ENCODE assay signal across 22 mouse cellular contexts in the genomic region with DNA sequence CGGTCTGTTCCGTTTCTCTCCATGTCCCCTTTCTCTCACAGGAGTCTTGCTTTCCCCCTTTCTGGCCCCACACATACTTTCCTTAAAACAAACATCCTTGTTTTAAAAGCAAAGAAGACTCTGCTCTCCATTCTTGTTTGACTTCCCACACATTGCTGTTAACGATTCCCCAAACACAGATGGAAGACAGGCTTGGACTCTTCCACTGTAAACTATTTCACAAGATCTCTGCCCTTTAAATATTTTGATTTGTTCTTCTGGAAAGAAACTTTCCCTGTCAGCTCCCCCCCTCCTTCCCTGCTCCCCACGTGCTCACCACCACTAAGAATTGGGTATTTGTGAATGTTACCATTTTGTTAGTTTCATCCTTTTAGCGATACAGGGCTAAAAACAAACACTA. TPM values are rescaled to one million over a fixed set of nuclear protein-coding genes. Genes with fewer than 3 reads are reported as not detected.
DNase-seq lines count a peak whose midpoint lies in the region; ATAC-seq and TF ChIP-seq lines count a peak whose summit lies in the region.
"Had no signal": no experiment of that assay in that cellular context is flagged by ENCODE, and none has a peak within 500 bp of the region (broad histone marks: within the 10 kb centered on the region; RNA-seq: fewer than 3 reads in every experiment).

No protein-coding gene starts in this region.

- TF ChIP-seq CTCF in intestine, postnatal 0 days (IDR thresholded peaks at IDR 0.05; ENCODE audit: low read depth): no peak
- no peak for TF ChIP-seq CTCF in liver, postnatal 0 days (IDR thresholded peaks at IDR 0.05; ENCODE audit: low read depth)

- no peaks in the 10 kb centered on the region for H3K36me3 ChIP-seq in intestine, embryonic 14.5 days (ENCODE audit: control insufficient read depth, insufficient read depth, low read length)
- H3K36me3 ChIP-seq in intestine, postnatal 0 days (ENCODE audit: control insufficient read depth, insufficient read depth): no peaks in the 10 kb centered on the region
- H3K36me3 ChIP-seq in liver, postnatal 0 days (replicated peaks; ENCODE audit: insufficient read depth, low read length): no peaks in the 10 kb centered on the region
- H3K36me3 ChIP-seq in liver, embryonic 11.5 days (ENCODE audit: control insufficient read depth, insufficient read depth, low read length): no peaks in the 10 kb centered on the region
- no peaks in the 10 kb centered on the region for H3K36me3 ChIP-seq in intestine, embryonic 15.5 days
- H3K36me3 ChIP-seq in hindbrain, embryonic 14.5 days (replicated peaks; ENCODE audit: control insufficient read depth, insufficient read depth): no peaks in the 10 kb centered on the region
- H3K36me3 ChIP-seq: embryonic facial prominence, embryonic 12.5 days; forebrain, embryonic 15.5 days; heart, embryonic 10.5 days; hindbrain, embryonic 12.5 days had no signal

- 0 out of 2 replicates have a peak, but pooled peaks have one; percentile 16 for TF ChIP-seq EP300 in liver, postnatal 0 days (IDR thresholded peaks at IDR 0.05; ENCODE audit: low read depth)

- H3K4me2 ChIP-seq in intestine, embryonic 14.5 days (ENCODE audit: low read length): no peak overlapping the region
- no peak overlapping the region for H3K4me2 ChIP-seq in intestine, postnatal 0 days (replicated peaks; ENCODE audit: low read depth)
- peak overlapping the region; percentile 43 for H3K4me2 ChIP-seq in liver, postnatal 0 days (ENCODE audit: low read depth, low read length)
- H3K4me2 ChIP-seq in liver, embryonic 11.5 days: no peak overlapping the region
- H3K4me2 ChIP-seq in intestine, embryonic 15.5 days (replicated peaks): no peak overlapping the region
- H3K4me2 ChIP-seq in hindbrain, embryonic 14.5 days (replicated peaks): no peak overlapping the region
- H3K4me2 ChIP-seq: embryonic facial prominence, embryonic 12.5 days; forebrain, embryonic 15.5 days; hindbrain, embryonic 12.5 days had no signal

- no peak for ATAC-seq in intestine, embryonic 14.5 days (replicated peaks; ENCODE audit: low FRiP score, low TSS enrichment, low read depth)
- ATAC-seq in intestine, postnatal 0 days: no peak
- ATAC-seq in liver, postnatal 0 days: no peak
- ATAC-seq in liver, embryonic 11.5 days (replicated peaks; ENCODE audit: low FRiP score): no peak
- ATAC-seq in intestine, embryonic 15.5 days: 0 out of 2 replicates have a peak, but pooled peaks have one; percentile 41
- ATAC-seq in hindbrain, embryonic 14.5 days (ENCODE audit: low FRiP score): no peak
- ATAC-seq: activated CD4-positive, CD25-positive, alpha-beta regulatory T cell, adult 4 months; forebrain, embryonic 15.5 days; Patski had no signal

- H3K9me3 ChIP-seq in intestine, embryonic 14.5 days (ENCODE audit: control insufficient read depth, low read length): no peaks in the 10 kb centered on the region
- H3K9me3 ChIP-seq in intestine, postnatal 0 days (ENCODE audit: control insufficient read depth): no peaks in the 10 kb centered on the region
- no peaks in the 10 kb centered on the region for H3K9me3 ChIP-seq in liver, postnatal 0 days (ENCODE audit: low read length)
- no peaks in the 10 kb centered on the region for H3K9me3 ChIP-seq in liver, embryonic 11.5 days (ENCODE audit: control insufficient read depth, low read length)
- no peaks in the 10 kb centered on the region for H3K9me3 ChIP-seq in intestine, embryonic 15.5 days
- H3K9me3 ChIP-seq in hindbrain, embryonic 14.5 days (ENCODE audit: control insufficient read depth, low read length): no peaks in the 10 kb centered on the region
- H3K9me3 ChIP-seq: embryonic facial prominence, embryonic 12.5 days; forebrain, embryonic 15.5 days; heart, embryonic 10.5 days; hindbrain, embryonic 12.5 days had no signal

- H3K27ac ChIP-seq in intestine, embryonic 14.5 days (ENCODE audit: low read depth): peak overlapping the region; percentile 25; the same call in 1 of the 2 replicates
- H3K27ac ChIP-seq in intestine, postnatal 0 days (ENCODE audit: low read depth, low read length): no peak overlapping the region
- no peak overlapping the region for H3K27ac ChIP-seq in liver, postnatal 0 days (ENCODE audit: low read depth)
- H3K27ac ChIP-seq in liver, embryonic 11.5 days (ENCODE audit: low read depth, low read length): no peak overlapping the region
- no peak overlapping the region for H3K27ac ChIP-seq in intestine, embryonic 15.5 days
- H3K27ac ChIP-seq in hindbrain, embryonic 14.5 days: no peak overlapping the region
- H3K27ac ChIP-seq: embryonic facial prominence, embryonic 12.5 days; forebrain, embryonic 15.5 days; heart, embryonic 10.5 days; hindbrain, embryonic 12.5 days had no signal

- H3K27me3 ChIP-seq in intestine, embryonic 14.5 days (replicated peaks; ENCODE audit: control insufficient read depth, insufficient read depth, low read length): no peaks in the 10 kb centered on the region
- H3K27me3 ChIP-seq in intestine, postnatal 0 days (replicated peaks; ENCODE audit: control insufficient read depth, insufficient read depth, low read length): no peaks in the 10 kb centered on the region
- H3K27me3 ChIP-seq in liver, postnatal 0 days (ENCODE audit: insufficient read depth, low read length): no peaks in the 10 kb centered on the region
- H3K27me3 ChIP-seq in liver, embryonic 11.5 days (replicated peaks; ENCODE audit: control insufficient read depth, insufficient read depth, low read length): no peaks in the 10 kb centered on the region
- H3K27me3 ChIP-seq in intestine, embryonic 15.5 days (replicated peaks): no peaks in the 10 kb centered on the region
- H3K27me3 ChIP-seq in hindbrain, embryonic 14.5 days (ENCODE audit: control insufficient read depth, insufficient read depth, low read length): no peaks in the 10 kb centered on the region
- H3K27me3 ChIP-seq: CH12.LX; embryonic facial prominence, embryonic 12.5 days; forebrain, embryonic 15.5 days; hindbrain, embryonic 12.5 days; Patski had no signal

- 20% methylated on average over 5 of the region's 5 CpGs for WGBS in intestine, embryonic 14.5 days
- WGBS in intestine, postnatal 0 days: 29% methylated on average over 5 of the region's 5 CpGs
- 53% methylated on average over 5 of the region's 5 CpGs for WGBS in liver, postnatal 0 days (ENCODE audit: insufficient replicate concordance)
- WGBS in liver, embryonic 11.5 days: 58% methylated on average over 5 of the region's 5 CpGs
- WGBS in intestine, embryonic 15.5 days: 24% methylated on average over 5 of the region's 5 CpGs
- WGBS in hindbrain, embryonic 14.5 days: 59% methylated on average over 5 of the region's 5 CpGs

- H3K4me3 ChIP-seq in intestine, embryonic 14.5 days (ENCODE audit: low read depth, low read length): no peak overlapping the region
- H3K4me3 ChIP-seq in intestine, postnatal 0 days (ENCODE audit: low read depth, low read length): no peak overlapping the region
- no peak overlapping the region for H3K4me3 ChIP-seq in liver, postnatal 0 days (ENCODE audit: low read depth, low read length)
- no peak overlapping the region for H3K4me3 ChIP-seq in liver, embryonic 11.5 days (ENCODE audit: low read depth, low read length)
- no peak overlapping the region for H3K4me3 ChIP-seq in intestine, embryonic 15.5 days (replicated peaks)
- H3K4me3 ChIP-seq in hindbrain, embryonic 14.5 days (replicated peaks; ENCODE audit: low read length): no peak overlapping the region
- H3K4me3 ChIP-seq: embryonic facial prominence, embryonic 12.5 days; forebrain, embryonic 15.5 days; heart, embryonic 10.5 days; hindbrain, embryonic 12.5 days had no signal

- 0 out of 2 replicates have a peak, but pooled peaks cover 5% of the 10 kb centered on the region for H3K4me1 ChIP-seq in intestine, embryonic 14.5 days (replicated peaks; ENCODE audit: control insufficient read depth, insufficient read depth, low read length)
- H3K4me1 ChIP-seq in intestine, postnatal 0 days (replicated peaks; ENCODE audit: control insufficient read depth, insufficient read depth, low read length): no peaks in the 10 kb centered on the region
- H3K4me1 ChIP-seq in liver, postnatal 0 days (ENCODE audit: insufficient read depth): no peaks in the 10 kb centered on the region
- no peaks in the 10 kb centered on the region for H3K4me1 ChIP-seq in liver, embryonic 11.5 days (replicated peaks; ENCODE audit: control insufficient read depth, insufficient read depth, low read length)
- H3K4me1 ChIP-seq in intestine, embryonic 15.5 days (replicated peaks): no peaks in the 10 kb centered on the region
- no peaks in the 10 kb centered on the region for H3K4me1 ChIP-seq in hindbrain, embryonic 14.5 days (replicated peaks; ENCODE audit: control insufficient read depth, insufficient read depth, low read length)
- H3K4me1 ChIP-seq: embryonic facial prominence, embryonic 12.5 days; heart, embryonic 10.5 days had no signal

- no peak for DNase-seq in intestine, embryonic 14.5 days (ENCODE audit: low spot score)
- no peak for DNase-seq in liver, postnatal 0 days
- no peak for DNase-seq in liver, embryonic 11.5 days (ENCODE audit: low spot score)
- DNase-seq in mesoderm, embryonic 11.5 days (ENCODE audit: low read depth, low spot score): peak; percentile 37
- no peak for DNase-seq in hindbrain, embryonic 14.5 days (ENCODE audit: low spot score)
- DNase-seq in urinary bladder, postnatal 10 days (ENCODE audit: low spot score): no peak
- DNase-seq: adrenal gland, postnatal 14 days; cerebellum, adult 11-12 months; cerebellum, adult 9-10 months; cerebellum, postnatal 25 days; heart, adult 18-20 months; heart, postnatal 10 days; heart, postnatal 4 days had no signal

- H3K9ac ChIP-seq in intestine, embryonic 14.5 days (ENCODE audit: low read length): no peak overlapping the region
- H3K9ac ChIP-seq in intestine, postnatal 0 days (ENCODE audit: low read depth, low read length): no peak overlapping the region
- no peak overlapping the region for H3K9ac ChIP-seq in liver, postnatal 0 days (replicated peaks)
- H3K9ac ChIP-seq in liver, embryonic 11.5 days (ENCODE audit: low read depth, low read length): no peak overlapping the region
- H3K9ac ChIP-seq in intestine, embryonic 15.5 days: no peak overlapping the region
- no peak overlapping the region for H3K9ac ChIP-seq in hindbrain, embryonic 14.5 days
- H3K9ac ChIP-seq: embryonic facial prominence, embryonic 12.5 days; forebrain, embryonic 15.5 days; hindbrain, embryonic 12.5 days had no signal

RNA-seq across cellular contexts. Expression of gene Vcan, which starts 49.2 kb away (rescaled TPM):
- polyA plus RNA-seq in intestine, embryonic 14.5 days (2014; fragmentation: Nextera tagmentation; extraction: Ambion mirVana): 40.2 and 42.8 TPM in 2 replicates
- polyA plus RNA-seq in intestine, postnatal 0 days (2015; fragmentation: Nextera tagmentation; extraction: Ambion mirVana): 4.4 and 5.0 TPM in 2 replicates
- 0.89 and 1.2 TPM in 2 replicates for polyA plus RNA-seq in liver, postnatal 0 days (2015; fragmentation: Nextera tagmentation; extraction: Ambion mirVana)
- 13.9 and 18.2 TPM in 2 replicates for polyA plus RNA-seq in liver, embryonic 11.5 days (2014; fragmentation: Nextera tagmentation; extraction: Ambion mirVana)
- 25.8 and 30.9 TPM in 2 replicates for polyA plus RNA-seq in intestine, embryonic 15.5 days (2015; fragmentation: Nextera tagmentation; extraction: Ambion mirVana)
- 39.3 and 40.6 TPM in 2 replicates for polyA plus RNA-seq in hindbrain, embryonic 14.5 days (2014; fragmentation: Nextera tagmentation; extraction: Ambion mirVana)
